Mouse (Mus musculus) CH12.LX (cell line): ENCODE data around the gene Golph3.

Source experiments
- CTCF ChIP-seq, 2 experiments: IDR thresholded peaks in 1 of 2; conservative IDR thresholded peaks in 1 of 2; 2 replicates each; pipeline ENCODE4 v1.5.1; 2011 to 2012; ENCODE audit warnings: low read depth in 2 of 2, low read length in 2 of 2, improper control_type of control experiment in 1 of 2, inconsistent platforms in 1 of 2, mild to moderate bottlenecking in 1 of 2, moderate library complexity in 1 of 2
- TBP ChIP-seq: conservative IDR thresholded peaks from 2 replicates; pipeline ENCODE4 v1.6.1; 2011; ENCODE audit warnings: low read depth, low read length, improper control_type of control experiment
- UBTF ChIP-seq: IDR thresholded peaks from 2 replicates; pipeline ENCODE4 v1.6.1; 2012; ENCODE audit warnings: low read depth, mild to moderate bottlenecking, inconsistent platforms, low read length, improper control_type of control experiment, moderate library complexity
- ZC3H11A ChIP-seq: IDR thresholded peaks from 2 replicates; pipeline ENCODE4 v1.6.1; 2012; ENCODE audit warnings: low read depth, mild to moderate bottlenecking, inconsistent platforms, low read length, improper control_type of control experiment

GRCm38 (mm10) chr15:12354281-12354810 is 33.1 kb downstream of the Golph3 start:
- TF ChIP-seq CTCF (conservative IDR thresholded peaks at IDR 0.05 in 1 of 2, IDR thresholded peaks at IDR 0.05 in 1 of 2; ENCODE audit: low read depth in 2 of 2, low read length in 2 of 2) (peak in 1 of 2 experiments; percentile 32; a peak in 2 of 4 replicates), TBP (no peak), UBTF (no peak), ZC3H11A (no peak)
